Mouse (Mus musculus) embryonic facial prominence, embryonic 12.5 days (tissue): ENCODE measurements around the gene Fbxo27. TPM values are rescaled to one million over a fixed set of nuclear protein-coding genes. Genes with fewer than 3 reads are reported as not detected.

Experiments used
- ATAC-seq: fragments of 200-750 bp; cut with Nextera tagmentation; 2 replicates; pipeline ENCODE4 v1.8.0; 2017; ENCODE audit not compliant: insufficient number of reproducible peaks, insufficient read depth, low FRiP score, low TSS enrichment
- H3K27ac ChIP-seq: fragments of 300-500 bp; sonication (generic); 2 replicates; pipeline ENCODE4 v1.5.1; 2016; ENCODE audit warnings: mild to moderate bottlenecking
- H3K27me3 ChIP-seq: fragments of 300-500 bp; sonication (generic); 2 replicates; pipeline ENCODE4 v1.6.1; 2016; ENCODE audit warnings: mild to moderate bottlenecking, moderate library complexity
- H3K36me3 ChIP-seq: fragments of 300-500 bp; sonication (generic); 2 replicates; pipeline ENCODE4 v1.6.1; 2016; ENCODE audit warnings: mild to moderate bottlenecking
- H3K4me1 ChIP-seq: fragments of 300-500 bp; sonication (generic); 2 replicates; pipeline ENCODE4 v1.6.1; 2016
- H3K4me2 ChIP-seq: fragments of 300-500 bp; sonication (generic); replicated peaks from 2 replicates; pipeline ENCODE4 v1.6.1; 2016; ENCODE audit warnings: mild to moderate bottlenecking, moderate library complexity
- H3K4me3 ChIP-seq: fragments of 300-500 bp; sonication (generic); 2 replicates; pipeline ENCODE4 v1.5.1; 2016; ENCODE audit warnings: mild to moderate bottlenecking
- H3K9ac ChIP-seq: fragments of 300-500 bp; sonication (generic); 2 replicates; pipeline ENCODE4 v1.6.1; 2016; ENCODE audit warnings: mild to moderate bottlenecking, moderate library complexity
- H3K9me3 ChIP-seq: fragments of 300-500 bp; sonication (generic); 2 replicates; pipeline ENCODE4 v1.6.1; 2016; ENCODE audit warnings: mild to moderate bottlenecking, moderate library complexity
- WGBS: fragments of 180-500 bp; shearing (Covaris S2); methylation state at CpG from one replicate; pipeline ENCODE4 v1.1.7; 2016; 5-methylcytosine and 5-hydroxymethylcytosine counted together
- polyA plus RNA-seq: library from polyadenylated mRNA; unstranded; fragments of >200 nt; fragmentation: Nextera tagmentation; extraction: Ambion mirVana; gene quantifications from 2 replicates; pipeline ENCODE4 v1.2.1, GENCODE M21; 2016

Gene Fbxo27
- polyA plus RNA-seq, 1 experiment from 2014 or later = 11.9 TPM

- Histone ChIP-seq H3K9me3 (no peaks in the 10 kb centered on the region), H3K4me2 (no peak overlapping the region), H3K27me3 (no peaks in the 10 kb centered on the region), H3K36me3 (no peaks in the 10 kb centered on the region), H3K4me3 (no peak overlapping the region), H3K4me1 (no peaks in the 10 kb centered on the region), H3K9ac (no peak overlapping the region), H3K27ac (no peak overlapping the region)
- no peak for ATAC-seq
Observed at GRCm38 (mm10) chr7:28709454-28709853, 16.8 kb downstream of the Fbxo27 start.

- Histone ChIP-seq H3K36me3 (no peaks in the 10 kb centered on the region), H3K27ac (no peak overlapping the region), H3K27me3 (no peaks in the 10 kb centered on the region), H3K4me1 (0 out of 2 replicates have a peak, but pooled peaks cover under 1% of the 10 kb centered on the region), H3K4me3 (no peak overlapping the region), H3K4me2 (no peak overlapping the region), H3K9me3 (no peaks in the 10 kb centered on the region), H3K9ac (no peak overlapping the region)
- WGBS = 62% methylated on average over 3 of the region's 3 CpGs
- ATAC-seq = no peak
Observed at GRCm38 (mm10) chr7:28710962-28711361, 18.3 kb downstream of the Fbxo27 start.

GRCm38 (mm10) chr7:28714667-28715066, 22.0 kb downstream of the Fbxo27 start:
- H3K4me1 ChIP-seq = peaks cover 14% of the 10 kb centered on the region
- H3K27me3 ChIP-seq = no peaks in the 10 kb centered on the region
- ATAC-seq = no peak
- H3K27ac ChIP-seq = no peak overlapping the region
- H3K36me3 ChIP-seq = no peaks in the 10 kb centered on the region
- no peak overlapping the region for H3K4me2 ChIP-seq
- H3K4me3 ChIP-seq = no peak overlapping the region
- H3K9me3 ChIP-seq = no peaks in the 10 kb centered on the region
- 0 out of 2 replicates have a peak overlapping the region, but pooled peaks have one; percentile 4 for H3K9ac ChIP-seq
- WGBS = 78% methylated on average over 5 of the region's 5 CpGs

- H3K4me2 ChIP-seq = no peak overlapping the region
Observed at GRCm38 (mm10) chr7:28715598-28715997, 22.9 kb downstream of the Fbxo27 start.

GRCm38 (mm10) chr7:28716590-28717281, 24.1 kb downstream of the Fbxo27 start, which contains the start of gene Fbxo17:
TSS of gene Fbxo17 (plus strand) at chr7:28716804.
- no peaks in the 10 kb centered on the region for H3K27me3 ChIP-seq
- 2% methylated on average over 36 of the region's 36 CpGs for WGBS
- H3K36me3 ChIP-seq = no peaks in the 10 kb centered on the region
- peak within 1 kb of the TSS; percentile 49 for H3K4me3 ChIP-seq
- peaks cover 20% of the 10 kb centered on the region for H3K4me1 ChIP-seq
- peak within 1 kb of the TSS; percentile 81 for H3K27ac ChIP-seq
- peak; percentile 73 for ATAC-seq
- peak within 1 kb of the TSS; percentile 72 for H3K4me2 ChIP-seq
- H3K9me3 ChIP-seq = no peaks in the 10 kb centered on the region
- peak within 1 kb of the TSS; percentile 66 for H3K9ac ChIP-seq

More at GRCm38 (mm10) chr7:28715598-28715997, 22.9 kb downstream of the Fbxo27 start:
- Histone ChIP-seq H3K27me3 (no peaks in the 10 kb centered on the region), H3K9ac (no peak overlapping the region), H3K27ac (no peak overlapping the region), H3K4me1 (peaks cover 20% of the 10 kb centered on the region), H3K9me3 (no peaks in the 10 kb centered on the region), H3K4me3 (no peak overlapping the region), H3K36me3 (no peaks in the 10 kb centered on the region)
- no peak for ATAC-seq
- WGBS = 89% methylated on average over 2 of the region's 2 CpGs

GRCm38 (mm10) chr7:28717726-28718125, 25.1 kb downstream of the Fbxo27 start:
- Histone ChIP-seq H3K9me3 (no peaks in the 10 kb centered on the region), H3K36me3 (no peaks in the 10 kb centered on the region), H3K27ac (no peak overlapping the region), H3K9ac (no peak overlapping the region), H3K27me3 (no peaks in the 10 kb centered on the region), H3K4me1 (peaks cover 20% of the 10 kb centered on the region), H3K4me3 (no peak overlapping the region), H3K4me2 (no peak overlapping the region)
- ATAC-seq = no peak
- 75% methylated on average over 10 of the region's 10 CpGs for WGBS

GRCm38 (mm10) chr7:28719159-28719558, 26.5 kb downstream of the Fbxo27 start:
- no peaks in the 10 kb centered on the region for H3K9me3 ChIP-seq
- peaks cover 20% of the 10 kb centered on the region for H3K4me1 ChIP-seq
- no peak overlapping the region for H3K27ac ChIP-seq
- WGBS = 42% methylated on average over 4 of the region's 4 CpGs
- H3K27me3 ChIP-seq = no peaks in the 10 kb centered on the region
- H3K9ac ChIP-seq = no peak overlapping the region
- no peak overlapping the region for H3K4me2 ChIP-seq
- no peak for ATAC-seq
- no peaks in the 10 kb centered on the region for H3K36me3 ChIP-seq
- no peak overlapping the region for H3K4me3 ChIP-seq

GRCm38 (mm10) chr7:28719650-28720049, 27.0 kb downstream of the Fbxo27 start:
- no peaks in the 10 kb centered on the region for H3K27me3 ChIP-seq
- no peak for ATAC-seq
- H3K4me1 ChIP-seq = peaks cover 20% of the 10 kb centered on the region
- H3K4me3 ChIP-seq = no peak overlapping the region
- H3K36me3 ChIP-seq = peaks cover 3% of the 10 kb centered on the region; the same call in 1 of the 2 replicates
- no peaks in the 10 kb centered on the region for H3K9me3 ChIP-seq
- no peak overlapping the region for H3K4me2 ChIP-seq
- H3K27ac ChIP-seq = no peak overlapping the region
- no peak overlapping the region for H3K9ac ChIP-seq
- WGBS = 81% methylated on average over 2 of the region's 2 CpGs

GRCm38 (mm10) chr7:28720753-28721537, 28.3 kb downstream of the Fbxo27 start:
- Histone ChIP-seq H3K4me2 (no peak overlapping the region), H3K9ac (no peak overlapping the region), H3K4me1 (peaks cover 19% of the 10 kb centered on the region), H3K27me3 (no peaks in the 10 kb centered on the region), H3K4me3 (no peak overlapping the region), H3K27ac (0 out of 2 replicates have a peak overlapping the region, but pooled peaks have one; percentile 67), H3K36me3 (peaks cover 4% of the 10 kb centered on the region; the same call in 1 of the 2 replicates), H3K9me3 (no peaks in the 10 kb centered on the region)
- 50% methylated on average over 3 of the region's 3 CpGs for WGBS
- peak; percentile 55; the same call in 1 of the 2 replicates for ATAC-seq

GRCm38 (mm10) chr7:28722079-28722478, 29.4 kb downstream of the Fbxo27 start:
- Histone ChIP-seq H3K27ac (no peak overlapping the region), H3K4me1 (peaks cover 12% of the 10 kb centered on the region), H3K9me3 (no peaks in the 10 kb centered on the region), H3K4me2 (no peak overlapping the region), H3K4me3 (no peak overlapping the region), H3K27me3 (no peaks in the 10 kb centered on the region), H3K9ac (no peak overlapping the region), H3K36me3 (peaks cover 4% of the 10 kb centered on the region; the same call in 1 of the 2 replicates)
- ATAC-seq = no peak
- 93% methylated on average over 7 of the region's 7 CpGs for WGBS

- H3K9me3 ChIP-seq = no peaks in the 10 kb centered on the region
- H3K36me3 ChIP-seq = peaks cover 4% of the 10 kb centered on the region; the same call in 1 of the 2 replicates
- no peak overlapping the region for H3K4me3 ChIP-seq
- 95% methylated on average over 2 of the region's 2 CpGs for WGBS
- H3K27me3 ChIP-seq = no peaks in the 10 kb centered on the region
- no peak overlapping the region for H3K9ac ChIP-seq
- no peak for ATAC-seq
- peaks cover 6% of the 10 kb centered on the region; the same call in 1 of the 2 replicates for H3K4me1 ChIP-seq
- H3K27ac ChIP-seq = no peak overlapping the region
- H3K4me2 ChIP-seq = no peak overlapping the region
Observed at GRCm38 (mm10) chr7:28724613-28725012, 32.0 kb downstream of the Fbxo27 start.
